Mouse (Mus musculus): ENCODE measurements at regions not wholly inside any gene's neighbourhood (a gene's known extent, or its start where the extent isn't known, plus 50 kb on each side); places are given as distances from the start of the nearest gene placed in this dataset.
A peak's percentile ranks its signal among the peaks of the same experiment; 100 is the strongest.
"Not testable (repeated sequence)": the region's sequence is repeated elsewhere in the genome, so short reads cannot be mapped to it uniquely, and the experiment has no call there.

DNA sequence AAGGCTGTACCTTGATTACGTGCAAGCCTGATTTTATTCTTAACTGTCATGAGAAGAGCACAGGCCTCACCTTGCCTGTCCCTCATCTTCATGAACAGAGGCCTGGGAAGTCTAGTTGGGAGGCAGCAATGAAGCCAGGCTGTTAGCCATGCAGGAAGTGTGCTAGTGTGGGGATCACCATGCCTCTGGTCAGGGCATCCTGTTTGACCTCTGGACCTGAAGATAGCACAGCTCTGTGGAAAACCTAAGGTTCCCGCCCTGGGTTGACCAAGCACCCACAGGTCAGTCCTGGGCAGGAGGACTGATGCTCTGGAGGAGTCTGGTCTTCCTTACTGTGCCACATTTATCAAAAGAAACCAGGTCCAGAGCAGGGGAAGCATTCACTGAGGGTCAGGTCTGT lies 157.6 kb downstream of the Gm906 start:
- no peak overlapping the region for H3K4me3 ChIP-seq (replicated peaks; ENCODE audit: low read length)
- TF ChIP-seq POU5F1 (IDR thresholded peaks at IDR 0.05; ENCODE audit: borderline replicate concordance, low read length) (no peak), CTCF (conservative IDR thresholded peaks at IDR 0.05; ENCODE audit: low read length) (no peak), NANOG (IDR thresholded peaks at IDR 0.05; ENCODE audit: borderline replicate concordance, low read length) (no peak)
- no peaks in the 10 kb centered on the region for H3K4me1 ChIP-seq (replicated peaks; ENCODE audit: low read depth, low read length)
- no peaks in the 10 kb centered on the region for H3K9me3 ChIP-seq (ENCODE audit: low read length)
- H3K27me3 ChIP-seq (ENCODE audit: insufficient read depth, low read length), result no peaks in the 10 kb centered on the region
- H3K36me3 ChIP-seq (ENCODE audit: insufficient read depth, low read length), result no peaks in the 10 kb centered on the region

DNA sequence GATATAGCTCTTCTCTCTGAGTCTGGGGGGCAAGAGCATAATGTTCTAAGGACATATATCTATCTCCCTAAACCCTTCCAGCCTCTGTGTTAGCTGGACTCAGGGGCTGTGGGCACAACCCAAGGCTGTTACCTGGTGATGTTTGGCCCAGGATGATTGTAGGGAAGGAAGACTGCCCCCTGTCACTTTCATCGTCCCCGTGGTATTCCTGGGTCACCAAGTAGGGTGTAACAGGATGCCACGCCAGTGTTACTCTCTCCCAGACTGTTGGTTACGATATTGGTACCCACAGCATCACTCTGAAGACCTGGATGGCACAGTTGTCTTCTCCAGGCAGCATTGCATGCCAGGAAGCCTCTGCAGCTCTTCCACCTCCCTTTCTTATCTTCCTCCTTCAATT lies 185.3 kb downstream of the Gm906 start:
- no peaks in the 10 kb centered on the region for H3K27me3 ChIP-seq (ENCODE audit: insufficient read depth, low read length)
- H3K36me3 ChIP-seq (ENCODE audit: insufficient read depth, low read length), result no peaks in the 10 kb centered on the region

DNA sequence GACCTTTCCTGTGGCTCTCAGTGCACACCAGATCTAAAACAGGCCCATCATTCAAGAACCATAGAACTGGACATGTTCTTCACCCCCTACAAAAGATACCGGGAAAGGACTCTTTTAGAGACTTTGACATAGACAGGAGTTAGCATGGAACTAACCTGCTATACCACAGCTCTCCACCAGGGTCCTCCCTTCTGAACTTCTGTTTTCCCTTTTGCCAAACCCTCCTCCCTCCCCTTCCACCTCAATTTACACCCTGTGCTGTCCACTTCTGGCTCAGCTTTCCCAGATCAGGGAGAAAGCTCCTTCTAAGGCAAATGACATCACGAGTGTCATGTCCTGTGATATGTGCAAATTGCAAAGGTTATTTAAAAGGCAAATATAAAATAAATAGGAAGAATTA lies 185.7 kb downstream of the Gm906 start:
- H3K4me1 ChIP-seq (replicated peaks; ENCODE audit: low read depth, low read length); H3K27me3 ChIP-seq (ENCODE audit: insufficient read depth, low read length); H3K4me3 ChIP-seq (replicated peaks; ENCODE audit: low read length); H3K36me3 ChIP-seq (ENCODE audit: insufficient read depth, low read length); H3K9me3 ChIP-seq (ENCODE audit: low read length): not testable (repeated sequence)
- peak; percentile 30 for TF ChIP-seq CTCF (conservative IDR thresholded peaks at IDR 0.05; ENCODE audit: low read length)

More for the DNA sequence above, 185.3 kb downstream of the Gm906 start:
- TF ChIP-seq CTCF (conservative IDR thresholded peaks at IDR 0.05; ENCODE audit: low read length), result no peak
- no peak for TF ChIP-seq NANOG (IDR thresholded peaks at IDR 0.05; ENCODE audit: borderline replicate concordance, low read length)
- TF ChIP-seq POU5F1 (IDR thresholded peaks at IDR 0.05; ENCODE audit: borderline replicate concordance, low read length), result no peak
- H3K4me3 ChIP-seq (replicated peaks; ENCODE audit: low read length), result no peak overlapping the region
- no peaks in the 10 kb centered on the region for H3K9me3 ChIP-seq (ENCODE audit: low read length)
- H3K4me1 ChIP-seq (replicated peaks; ENCODE audit: low read depth, low read length), result no peaks in the 10 kb centered on the region

DNA sequence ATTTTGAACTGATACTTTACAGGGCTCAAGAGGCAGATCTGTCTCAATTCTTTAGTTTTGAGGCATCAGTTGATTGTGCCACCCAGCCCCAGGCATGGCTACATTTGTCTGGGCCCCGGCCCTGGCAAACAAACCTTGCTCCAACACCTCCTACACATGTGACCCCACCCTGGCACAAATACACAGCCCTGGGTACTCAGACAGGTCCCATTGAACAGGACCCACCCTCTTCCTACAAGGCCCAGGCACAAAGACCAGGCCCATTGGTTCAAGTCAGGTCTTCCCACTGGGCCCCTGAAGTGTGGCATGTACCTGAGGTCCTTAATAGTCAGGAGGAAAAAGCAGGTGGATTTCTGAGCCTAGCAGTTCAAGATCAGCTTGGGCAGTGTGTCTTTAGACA lies 190.4 kb downstream of the Gm906 start:
- not testable (repeated sequence) for H3K4me3 ChIP-seq (replicated peaks; ENCODE audit: low read length); H3K27me3 ChIP-seq (ENCODE audit: insufficient read depth, low read length); H3K4me1 ChIP-seq (replicated peaks; ENCODE audit: low read depth, low read length); H3K9me3 ChIP-seq (ENCODE audit: low read length); H3K36me3 ChIP-seq (ENCODE audit: insufficient read depth, low read length)

DNA sequence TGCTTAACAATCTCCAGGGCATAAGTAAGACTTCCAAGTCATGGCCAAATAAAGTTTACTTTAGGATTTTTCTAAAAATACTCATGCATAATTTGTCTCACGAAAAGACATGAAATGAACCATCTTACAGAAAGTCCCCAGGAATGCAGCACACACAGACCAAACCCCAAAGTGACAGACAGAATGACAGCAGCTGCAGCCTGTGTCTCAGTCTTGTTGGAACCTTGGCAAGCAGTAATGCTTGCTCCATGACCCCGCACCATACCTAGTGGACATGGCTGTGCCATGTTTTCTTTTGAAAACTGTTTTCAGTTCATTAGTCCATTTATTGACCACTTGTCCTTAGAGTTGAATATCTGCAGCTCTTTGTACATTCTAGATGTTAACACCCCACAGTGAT lies 191.1 kb downstream of the Gm906 start:
- not testable (repeated sequence) for H3K4me3 ChIP-seq (replicated peaks; ENCODE audit: low read length); H3K36me3 ChIP-seq (ENCODE audit: insufficient read depth, low read length); H3K9me3 ChIP-seq (ENCODE audit: low read length); H3K27me3 ChIP-seq (ENCODE audit: insufficient read depth, low read length); H3K4me1 ChIP-seq (replicated peaks; ENCODE audit: low read depth, low read length)

DNA sequence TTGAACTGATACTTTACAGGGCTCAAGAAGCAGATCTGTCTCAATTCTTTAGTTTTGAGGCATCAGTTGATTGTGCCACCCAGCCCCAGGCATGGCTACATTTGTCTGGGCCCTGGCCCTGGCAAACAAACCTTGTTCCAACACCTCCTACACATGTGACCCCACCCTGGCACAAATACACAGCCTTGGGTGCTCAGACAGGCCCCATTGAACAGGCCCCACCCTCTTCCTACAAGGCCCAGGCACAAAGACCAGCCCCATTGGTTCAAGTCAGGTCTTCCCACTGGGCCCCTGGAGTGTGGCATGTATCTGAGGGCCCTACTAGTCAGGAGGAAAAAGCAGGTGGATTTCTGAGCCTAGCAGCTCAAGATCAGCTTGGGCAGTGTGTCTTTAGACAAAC lies 198.4 kb downstream of the Gm906 start:
- H3K4me3 ChIP-seq (replicated peaks; ENCODE audit: low read length); H3K27me3 ChIP-seq (ENCODE audit: insufficient read depth, low read length); H3K36me3 ChIP-seq (ENCODE audit: insufficient read depth, low read length); H3K4me1 ChIP-seq (replicated peaks; ENCODE audit: low read depth, low read length); H3K9me3 ChIP-seq (ENCODE audit: low read length): not testable (repeated sequence)

DNA sequence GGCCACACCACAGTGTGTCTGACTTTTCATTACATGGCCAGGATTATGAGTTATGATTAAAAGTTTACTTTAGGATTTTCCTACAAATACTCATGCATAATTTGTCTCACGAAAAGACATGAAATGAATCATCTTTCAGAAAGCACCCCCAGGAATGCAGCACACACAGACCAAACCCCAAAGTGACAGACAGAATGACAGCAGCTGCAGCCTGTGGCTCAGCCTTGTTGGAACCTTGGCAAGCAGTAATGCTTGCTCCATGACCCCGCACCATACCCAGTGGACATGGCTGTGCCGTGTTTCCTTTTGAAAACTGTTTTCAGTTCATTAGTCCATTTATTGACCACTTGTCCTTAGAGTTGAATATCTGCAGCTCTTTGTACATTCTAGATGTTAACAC lies 199.0 kb downstream of the Gm906 start:
- not testable (repeated sequence) for H3K4me1 ChIP-seq (replicated peaks; ENCODE audit: low read depth, low read length); H3K36me3 ChIP-seq (ENCODE audit: insufficient read depth, low read length)

DNA sequence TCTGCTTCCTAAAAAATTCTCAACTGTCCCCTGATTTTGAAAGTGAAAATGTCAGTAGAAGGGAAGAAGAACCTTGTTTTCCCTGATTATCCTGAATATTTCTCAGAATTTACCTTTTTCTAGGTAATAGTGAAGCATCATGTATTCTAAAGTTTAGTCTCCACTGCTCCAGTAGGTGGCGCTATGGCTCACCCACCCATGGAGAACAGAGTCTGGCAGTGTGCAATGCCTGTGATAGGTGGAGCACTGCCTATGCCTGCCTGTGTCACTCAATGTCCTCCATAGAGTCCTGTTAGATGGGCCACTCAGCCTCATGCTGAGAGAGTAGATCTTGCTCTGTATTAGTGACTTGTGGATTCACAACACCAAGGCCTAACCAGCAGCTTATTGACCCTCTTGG lies 218.4 kb downstream of the Gm906 start:
- Histone ChIP-seq H3K27me3 (ENCODE audit: insufficient read depth, low read length) (no peaks in the 10 kb centered on the region), H3K9me3 (ENCODE audit: low read length) (no peaks in the 10 kb centered on the region), H3K4me1 (replicated peaks; ENCODE audit: low read depth, low read length) (no peaks in the 10 kb centered on the region), H3K36me3 (ENCODE audit: insufficient read depth, low read length) (no peaks in the 10 kb centered on the region), H3K4me3 (replicated peaks; ENCODE audit: low read length) (no peak overlapping the region)
- TF ChIP-seq CTCF (conservative IDR thresholded peaks at IDR 0.05; ENCODE audit: low read length) (peak; percentile 63), NANOG (IDR thresholded peaks at IDR 0.05; ENCODE audit: borderline replicate concordance, low read length) (no peak)

More for the DNA sequence above, 199.0 kb downstream of the Gm906 start:
- not testable (repeated sequence) for H3K4me3 ChIP-seq (replicated peaks; ENCODE audit: low read length); H3K9me3 ChIP-seq (ENCODE audit: low read length); H3K27me3 ChIP-seq (ENCODE audit: insufficient read depth, low read length)

DNA sequence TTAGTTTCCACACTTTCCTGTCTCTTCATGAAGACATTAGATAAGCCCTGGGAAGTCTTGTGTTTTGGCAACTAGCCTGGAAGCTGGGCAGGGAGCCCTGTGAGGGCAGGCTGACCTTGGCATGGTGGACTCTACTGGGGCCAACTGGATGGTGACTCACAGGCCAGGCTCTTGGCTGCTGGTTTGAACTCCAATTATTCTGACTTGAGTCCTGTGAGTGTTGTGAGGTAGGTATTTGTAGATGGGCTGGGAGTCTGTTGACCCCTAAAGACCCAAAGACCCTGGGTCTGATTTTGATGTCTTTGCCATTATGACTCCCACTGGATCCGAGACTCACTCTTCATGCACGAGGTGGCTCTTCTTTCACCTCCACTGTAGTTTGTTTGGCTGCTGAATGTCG lies 208.9 kb upstream of the Gm30302 start:
- not testable (repeated sequence) for H3K27me3 ChIP-seq (ENCODE audit: insufficient read depth, low read length); H3K4me1 ChIP-seq (replicated peaks; ENCODE audit: low read depth, low read length); H3K9me3 ChIP-seq (ENCODE audit: low read length); H3K4me3 ChIP-seq (replicated peaks; ENCODE audit: low read length); H3K36me3 ChIP-seq (ENCODE audit: insufficient read depth, low read length)

DNA sequence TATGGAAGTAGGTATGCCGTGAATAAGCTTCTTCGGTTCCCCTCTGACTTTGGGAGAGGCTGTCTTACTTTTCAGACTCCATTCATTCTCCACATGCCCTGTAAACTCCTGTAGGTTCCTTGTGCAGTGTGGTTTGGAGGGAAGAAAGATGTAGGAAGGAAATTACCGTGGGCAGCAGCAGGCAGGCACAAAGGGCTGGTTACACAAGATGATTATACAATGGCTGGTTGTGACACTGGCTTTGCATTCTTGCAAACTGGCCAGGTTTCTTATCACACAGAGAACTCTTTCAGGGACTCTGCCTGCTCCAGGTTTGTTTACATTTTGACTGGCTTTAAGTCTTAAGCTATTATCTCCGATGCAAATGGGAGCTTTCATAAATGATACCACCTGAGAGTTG lies 167.3 kb upstream of the Gm30302 start:
- H3K9me3 ChIP-seq (ENCODE audit: low read length); H3K36me3 ChIP-seq (ENCODE audit: insufficient read depth, low read length); H3K4me1 ChIP-seq (replicated peaks; ENCODE audit: low read depth, low read length); H3K27me3 ChIP-seq (ENCODE audit: insufficient read depth, low read length); H3K4me3 ChIP-seq (replicated peaks; ENCODE audit: low read length): not testable (repeated sequence)

All from E14TG2a.4 (cell line).